Mouse (Mus musculus): ENCODE measurements around the gene Gstm3.
"Not testable (repeated sequence)": the region's sequence is repeated elsewhere in the genome, so short reads cannot be mapped to it uniquely, and the experiment has no call there.

Gene Gstm3

GRCm38 (mm10) chr3:107972070-107972469 is 3.0 kb upstream of the Gstm3 start:
- in situ Hi-C loops (cut with MboI) = no loop called here

GRCm38 (mm10) chr3:107971101-107971500 is 2.0 kb upstream of the Gstm3 start:
- in situ Hi-C loops (cut with MboI) = not testable (repeated sequence)

GRCm38 (mm10) chr3:107966631-107967030 is 2.5 kb downstream of the Gstm3 start:
- in situ Hi-C loops (cut with MboI) = no loop called here

- in situ Hi-C loops (cut with MboI) = no loop called here
Measured at GRCm38 (mm10) chr3:107965592-107965991, 3.5 kb downstream of the Gstm3 start.

- in situ Hi-C loops (cut with MboI) = no loop called here
Measured at GRCm38 (mm10) chr3:107964656-107965308, 4.3 kb downstream of the Gstm3 start.

- in situ Hi-C loops (cut with MboI) = no loop called here
Measured at GRCm38 (mm10) chr3:107964026-107964425, 5.1 kb downstream of the Gstm3 start.

GRCm38 (mm10) chr3:107955260-107955659 is 13.8 kb downstream of the Gstm3 start:
- in situ Hi-C loops (cut with MboI) = not testable (repeated sequence)

GRCm38 (mm10) chr3:107953906-107954305 is 15.2 kb downstream of the Gstm3 start:
- in situ Hi-C loops (cut with MboI) = no loop called here

GRCm38 (mm10) chr3:107953328-107953755 is 15.7 kb downstream of the Gstm3 start:
- in situ Hi-C loops (cut with MboI) = no loop called here

GRCm38 (mm10) chr3:107950531-107950930 is 18.6 kb downstream of the Gstm3 start:
- in situ Hi-C loops (cut with MboI) = no loop called here

GRCm38 (mm10) chr3:107949461-107949860 is 19.6 kb downstream of the Gstm3 start:
- in situ Hi-C loops (cut with MboI) = not testable (repeated sequence)

GRCm38 (mm10) chr3:107945729-107946128 is 23.4 kb downstream of the Gstm3 start:
- in situ Hi-C loops (cut with MboI) = no loop called here

GRCm38 (mm10) chr3:107943239-107943990 is 25.7 kb downstream of the Gstm3 start, which contains the start of gene Gstm6:
TSS of gene Gstm6 (minus strand) at chr3:107943749.
- in situ Hi-C loops (cut with MboI) = no loop called here

GRCm38 (mm10) chr3:107941261-107941660 is 27.8 kb downstream of the Gstm3 start:
- in situ Hi-C loops (cut with MboI) = no loop called here

GRCm38 (mm10) chr3:107940524-107940923 is 28.6 kb downstream of the Gstm3 start:
- in situ Hi-C loops (cut with MboI) = no loop called here

- in situ Hi-C loops (cut with MboI) = no loop called here
Measured at GRCm38 (mm10) chr3:107939830-107940229, 29.3 kb downstream of the Gstm3 start.

GRCm38 (mm10) chr3:107939403-107939802 is 29.7 kb downstream of the Gstm3 start:
- in situ Hi-C loops (cut with MboI) = no loop called here

GRCm38 (mm10) chr3:107935888-107936287 is 33.2 kb downstream of the Gstm3 start:
- in situ Hi-C loops (cut with MboI) = no loop called here

- in situ Hi-C loops (cut with MboI) = no loop called here
Measured at GRCm38 (mm10) chr3:107935268-107935667, 33.8 kb downstream of the Gstm3 start.

- in situ Hi-C loops (cut with MboI) = no loop called here
Measured at GRCm38 (mm10) chr3:107932128-107932527, 37.0 kb downstream of the Gstm3 start.

- in situ Hi-C loops (cut with MboI) = no loop called here
Measured at GRCm38 (mm10) chr3:107931670-107932069, 37.4 kb downstream of the Gstm3 start, which contains the start of gene Gstm7. TSS of gene Gstm7 (minus strand) at chr3:107931817.

GRCm38 (mm10) chr3:107931134-107931533 is 37.9 kb downstream of the Gstm3 start:
- in situ Hi-C loops (cut with MboI) = no loop called here

- in situ Hi-C loops (cut with MboI) = no loop called here
Measured at GRCm38 (mm10) chr3:107929731-107930130, 39.4 kb downstream of the Gstm3 start.

Data from mature B cell (primary cell).